Mouse (Mus musculus) lung, embryonic 15.5 days (tissue): ENCODE measurements at regions not wholly inside any gene's neighbourhood (a gene's known extent, or its start where the extent isn't known, plus 50 kb on each side); places are given as distances from the start of the nearest gene placed in this dataset.

Experiments
- ATAC-seq: fragments of 200-750 bp; cut with Nextera tagmentation; 2 replicates; pipeline ENCODE4 v1.8.0; 2017; ENCODE audit warnings: moderate number of reproducible peaks, borderline replicate concordance; ENCODE audit not compliant: low FRiP score, low TSS enrichment; ENCODE audit errors: extremely low read depth
- H3K27ac ChIP-seq: fragments of 300-500 bp; sonication (generic); 2 replicates; pipeline ENCODE4 v1.5.1; 2015; ENCODE audit warnings: moderate library complexity, mild to moderate bottlenecking, inconsistent platforms
- H3K27me3 ChIP-seq: fragments of 300-500 bp; sonication (generic); 2 replicates; pipeline ENCODE4 v1.6.1; 2015; ENCODE audit warnings: inconsistent platforms
- H3K36me3 ChIP-seq: fragments of 300-500 bp; sonication (generic); 2 replicates; pipeline ENCODE4 v1.6.1; 2015; ENCODE audit warnings: inconsistent platforms
- H3K4me1 ChIP-seq: fragments of 300-500 bp; sonication (generic); 2 replicates; pipeline ENCODE4 v1.6.1; 2015; ENCODE audit warnings: inconsistent platforms
- H3K4me2 ChIP-seq: fragments of 300-500 bp; sonication (generic); 2 replicates; pipeline ENCODE4 v1.6.1; 2015; ENCODE audit warnings: inconsistent platforms, mild to moderate bottlenecking, moderate library complexity
- H3K4me3 ChIP-seq: fragments of 300-500 bp; sonication (generic); 2 replicates; pipeline ENCODE4 v1.5.1; 2015; ENCODE audit warnings: mild to moderate bottlenecking, inconsistent platforms
- H3K9ac ChIP-seq: fragments of 300-500 bp; sonication (generic); 2 replicates; pipeline ENCODE4 v1.6.1; 2015; ENCODE audit warnings: inconsistent platforms
- H3K9me3 ChIP-seq: fragments of 300-500 bp; sonication (generic); 2 replicates; pipeline ENCODE4 v1.6.1; 2016; ENCODE audit warnings: inconsistent platforms
- WGBS: fragments of 180-500 bp; shearing (Covaris S2); methylation state at CpG from one replicate; pipeline ENCODE4 v1.1.7; 2015; 5-methylcytosine and 5-hydroxymethylcytosine counted together

DNA sequence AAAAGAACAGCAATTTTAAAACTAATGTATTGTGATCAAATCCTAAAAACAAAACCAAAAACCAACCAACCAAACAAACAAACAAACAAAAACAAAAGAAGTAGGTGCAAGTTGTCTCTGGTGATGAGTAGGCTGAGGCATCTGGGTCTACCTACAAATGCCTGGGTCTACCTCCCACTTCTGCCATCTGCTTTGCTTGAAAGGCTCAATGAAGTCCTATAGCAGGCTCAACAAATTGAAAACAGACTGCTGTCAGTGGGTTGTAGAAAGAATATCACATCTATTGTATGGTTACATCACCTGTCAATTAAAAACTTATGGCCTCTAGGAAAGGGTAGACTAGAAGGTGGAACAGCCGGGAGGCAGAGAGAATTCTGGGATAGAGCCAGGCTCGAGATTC, 197.4 kb upstream of the Afdn start:
- H3K36me3 ChIP-seq, result no peaks in the 10 kb centered on the region
- H3K9me3 ChIP-seq, result no peaks in the 10 kb centered on the region
- WGBS, result 84% methylated on average over 2 of the region's 2 CpGs

DNA sequence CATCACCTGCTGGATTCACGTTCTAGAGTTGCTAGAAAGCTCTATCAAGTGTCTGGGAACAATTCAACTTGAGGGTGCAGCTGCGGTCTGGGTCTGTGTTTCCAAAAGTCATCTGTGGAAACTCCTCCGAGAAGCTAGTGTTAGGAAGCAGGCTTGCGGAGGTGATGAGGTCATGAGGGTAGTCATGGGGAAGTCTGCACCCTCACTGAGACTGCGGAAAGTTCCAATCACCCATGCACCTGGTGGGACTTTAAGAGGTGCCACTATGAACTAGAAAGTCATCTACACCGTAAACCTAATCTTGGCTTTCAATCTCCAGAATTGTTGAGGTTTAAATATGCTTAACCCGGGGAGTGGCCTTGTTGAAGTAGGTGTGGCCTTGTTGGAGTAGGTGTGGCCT, 195.5 kb upstream of the Afdn start:
- ATAC-seq, result no peak
- WGBS, result 85% methylated on average over 7 of the region's 7 CpGs
- no peak overlapping the region for H3K4me3 ChIP-seq

More for the DNA sequence above, 197.4 kb upstream of the Afdn start:
- no peak overlapping the region for H3K4me2 ChIP-seq
- H3K4me1 ChIP-seq, result peaks cover 8% of the 10 kb centered on the region
- H3K9ac ChIP-seq, result no peak overlapping the region
- no peak overlapping the region for H3K27ac ChIP-seq
- no peaks in the 10 kb centered on the region for H3K27me3 ChIP-seq
- ATAC-seq, result no peak
- no peak overlapping the region for H3K4me3 ChIP-seq

DNA sequence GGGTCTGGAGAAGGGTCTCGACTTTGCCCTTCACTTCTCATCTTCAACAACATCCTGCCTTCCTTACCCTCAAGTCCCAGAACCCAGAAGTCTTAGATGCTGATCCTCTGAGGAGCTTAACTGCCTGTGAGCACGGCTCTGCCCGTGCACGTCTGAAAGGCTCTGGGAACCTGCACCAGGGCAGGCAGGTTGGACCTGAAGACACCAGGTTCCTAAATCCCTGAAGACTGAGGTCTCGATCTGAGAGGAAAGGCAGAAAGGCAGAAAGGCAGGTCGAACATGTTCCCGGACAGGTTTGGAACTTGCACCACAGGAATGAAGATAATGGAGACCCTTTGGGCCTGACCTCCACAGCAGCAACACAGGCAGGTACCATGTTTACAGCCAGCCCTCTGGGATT, 193.7 kb upstream of the Afdn start:
- Histone ChIP-seq H3K27me3 (no peaks in the 10 kb centered on the region), H3K9ac (no peak overlapping the region), H3K9me3 (no peaks in the 10 kb centered on the region), H3K4me1 (no peaks in the 10 kb centered on the region), H3K4me3 (no peak overlapping the region), H3K27ac (no peak overlapping the region), H3K36me3 (no peaks in the 10 kb centered on the region), H3K4me2 (no peak overlapping the region)
- ATAC-seq, result no peak
- 65% methylated on average over 7 of the region's 7 CpGs for WGBS

More for the DNA sequence above, 195.5 kb upstream of the Afdn start:
- H3K4me1 ChIP-seq, result no peaks in the 10 kb centered on the region
- no peaks in the 10 kb centered on the region for H3K36me3 ChIP-seq
- no peaks in the 10 kb centered on the region for H3K9me3 ChIP-seq
- no peak overlapping the region for H3K27ac ChIP-seq
- H3K9ac ChIP-seq, result no peak overlapping the region
- H3K4me2 ChIP-seq, result no peak overlapping the region
- H3K27me3 ChIP-seq, result no peaks in the 10 kb centered on the region

DNA sequence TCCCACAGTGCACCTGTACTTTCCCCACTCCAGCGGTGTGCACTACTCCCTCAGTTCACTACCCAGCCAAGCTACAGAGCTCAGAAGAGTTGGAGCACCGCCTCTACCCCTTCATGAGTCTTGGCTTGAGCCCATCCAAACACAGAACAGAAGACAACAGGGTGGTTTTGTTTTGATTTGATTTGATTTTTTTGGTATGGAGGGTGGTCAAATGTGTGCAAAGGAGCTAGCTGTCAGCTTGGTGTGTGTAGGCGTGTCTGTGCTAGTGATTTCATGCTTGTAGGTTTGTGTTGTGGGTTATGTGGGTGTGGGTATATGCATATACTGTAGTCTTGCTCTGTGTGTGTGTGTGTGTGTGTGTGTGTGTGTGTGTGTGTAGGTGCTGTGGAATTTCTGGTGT, 193.2 kb upstream of the Afdn start:
- Histone ChIP-seq H3K9me3 (no peaks in the 10 kb centered on the region), H3K9ac (no peak overlapping the region), H3K4me2 (no peak overlapping the region), H3K27me3 (no peaks in the 10 kb centered on the region), H3K4me3 (no peak overlapping the region), H3K4me1 (no peaks in the 10 kb centered on the region), H3K27ac (no peak overlapping the region), H3K36me3 (no peaks in the 10 kb centered on the region)
- no peak for ATAC-seq
- 84% methylated on average over 3 of the region's 3 CpGs for WGBS

DNA sequence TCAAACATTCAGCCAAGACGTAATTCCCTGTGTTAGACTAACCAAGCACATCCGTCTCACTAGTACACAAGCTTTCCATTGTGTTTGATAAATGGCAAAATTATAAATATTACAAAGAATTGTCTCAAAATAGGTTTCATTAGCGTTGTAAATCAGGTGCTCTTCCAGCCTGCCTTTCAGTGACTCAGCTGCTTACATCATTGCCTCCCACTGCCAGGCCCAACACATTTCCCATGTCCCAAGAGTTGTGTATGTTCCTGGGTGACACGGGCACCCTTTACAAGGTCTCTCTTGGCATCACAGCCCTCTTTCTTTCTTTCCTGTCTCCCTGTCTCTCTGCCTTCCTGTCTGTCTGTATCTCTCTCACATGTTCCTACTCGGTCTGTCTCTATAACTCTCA, 189.5 kb upstream of the Afdn start:
- H3K9me3 ChIP-seq, result no peaks in the 10 kb centered on the region
- ATAC-seq, result no peak
- H3K36me3 ChIP-seq, result no peaks in the 10 kb centered on the region
- no peak overlapping the region for H3K4me2 ChIP-seq
- H3K4me3 ChIP-seq, result no peak overlapping the region
- no peak overlapping the region for H3K9ac ChIP-seq
- H3K27ac ChIP-seq, result no peak overlapping the region
- WGBS, result 64% methylated on average over 5 of the region's 5 CpGs
- no peaks in the 10 kb centered on the region for H3K27me3 ChIP-seq
- H3K4me1 ChIP-seq, result no peaks in the 10 kb centered on the region

DNA sequence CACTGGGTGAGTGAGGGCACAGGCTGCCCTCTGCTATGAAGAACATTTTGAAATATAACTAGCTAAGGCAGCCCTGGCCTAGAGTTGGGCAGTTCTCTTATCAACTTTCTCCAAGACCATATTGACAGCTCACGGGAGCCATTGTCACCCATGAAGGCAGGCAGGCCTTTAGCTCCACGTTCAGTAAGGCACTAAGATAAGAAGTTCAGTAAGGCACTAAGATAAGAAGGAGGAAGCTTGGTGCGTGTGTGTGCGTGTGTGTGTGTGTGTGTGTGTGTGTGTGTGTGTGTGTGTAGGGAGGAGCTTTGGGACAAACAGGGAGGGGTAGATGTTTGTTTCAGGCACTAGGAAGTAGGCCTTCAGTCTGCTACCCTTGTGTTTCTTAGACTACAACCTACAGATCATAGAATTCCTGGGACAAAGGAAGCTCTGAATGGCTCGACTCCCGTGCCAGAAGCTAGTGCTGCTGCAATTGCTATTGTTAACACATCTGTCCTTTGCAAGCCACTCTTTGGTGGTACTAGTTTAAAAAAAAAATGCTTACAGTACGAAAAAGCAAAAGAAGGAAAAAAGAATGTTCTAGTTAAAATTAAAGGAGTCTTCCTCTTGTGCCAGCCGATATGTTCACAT, 188.0 kb upstream of the Afdn start:
- H3K9me3 ChIP-seq, result no peaks in the 10 kb centered on the region

DNA sequence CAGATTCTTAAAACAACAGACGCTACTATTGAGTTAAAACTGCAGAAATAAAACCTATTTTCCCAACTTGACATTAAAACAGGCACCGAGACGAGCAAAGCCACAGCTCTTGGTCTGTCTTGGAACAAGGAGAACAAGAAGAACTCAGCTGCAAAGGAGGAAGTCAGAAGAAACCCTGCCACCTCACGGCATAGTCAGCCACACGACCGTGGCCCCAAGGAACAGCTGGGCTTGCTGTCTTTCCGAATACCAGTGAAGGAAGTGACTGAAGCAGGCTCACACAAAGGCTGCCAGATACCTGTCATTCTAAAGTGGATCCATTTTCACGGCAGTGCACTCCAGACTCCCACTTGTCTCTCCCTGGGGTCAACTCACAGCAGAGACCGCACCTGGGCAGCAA, 187.3 kb upstream of the Afdn start:
- no peaks in the 10 kb centered on the region for H3K4me1 ChIP-seq
- H3K27ac ChIP-seq, result no peak overlapping the region
- H3K4me2 ChIP-seq, result no peak overlapping the region
- no peaks in the 10 kb centered on the region for H3K27me3 ChIP-seq
- H3K4me3 ChIP-seq, result no peak overlapping the region
- no peaks in the 10 kb centered on the region for H3K36me3 ChIP-seq
- ATAC-seq, result no peak
- H3K9ac ChIP-seq, result no peak overlapping the region
- 54% methylated on average over 9 of the region's 9 CpGs for WGBS
- no peaks in the 10 kb centered on the region for H3K9me3 ChIP-seq

More for the DNA sequence above, 188.0 kb upstream of the Afdn start:
- Histone ChIP-seq H3K4me3 (no peak overlapping the region), H3K27ac (no peak overlapping the region), H3K4me1 (no peaks in the 10 kb centered on the region), H3K9ac (no peak overlapping the region), H3K27me3 (no peaks in the 10 kb centered on the region), H3K4me2 (no peak overlapping the region), H3K36me3 (no peaks in the 10 kb centered on the region)
- no peak for ATAC-seq
- WGBS, result 48% methylated on average over 8 of the region's 8 CpGs

DNA sequence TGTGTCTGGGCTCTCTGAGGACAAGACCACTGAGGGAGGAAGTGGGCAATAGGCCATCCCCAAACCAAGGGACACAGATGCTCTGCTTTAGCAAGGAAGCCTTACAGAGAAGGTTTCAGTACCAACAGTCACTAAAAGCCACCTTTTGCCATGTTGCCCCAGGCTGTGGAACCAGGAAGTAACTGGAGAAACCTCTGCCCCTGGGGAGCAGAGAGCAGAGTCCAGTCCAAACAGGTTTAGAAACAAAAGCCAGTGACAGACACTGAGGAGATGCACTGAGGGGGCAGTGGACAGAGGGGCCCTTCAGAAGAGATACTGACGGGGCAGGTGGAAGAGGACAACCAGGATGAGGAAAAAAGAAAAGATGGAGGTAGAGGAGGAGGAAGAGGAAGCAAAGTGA, 186.2 kb upstream of the Afdn start:
- ATAC-seq, result no peak
- Histone ChIP-seq H3K4me3 (no peak overlapping the region), H3K4me1 (no peaks in the 10 kb centered on the region), H3K4me2 (no peak overlapping the region), H3K27ac (no peak overlapping the region), H3K36me3 (no peaks in the 10 kb centered on the region), H3K9me3 (no peaks in the 10 kb centered on the region), H3K27me3 (no peaks in the 10 kb centered on the region), H3K9ac (no peak overlapping the region)
- WGBS, result 87% methylated on average over 1 of the region's 1 CpGs

DNA sequence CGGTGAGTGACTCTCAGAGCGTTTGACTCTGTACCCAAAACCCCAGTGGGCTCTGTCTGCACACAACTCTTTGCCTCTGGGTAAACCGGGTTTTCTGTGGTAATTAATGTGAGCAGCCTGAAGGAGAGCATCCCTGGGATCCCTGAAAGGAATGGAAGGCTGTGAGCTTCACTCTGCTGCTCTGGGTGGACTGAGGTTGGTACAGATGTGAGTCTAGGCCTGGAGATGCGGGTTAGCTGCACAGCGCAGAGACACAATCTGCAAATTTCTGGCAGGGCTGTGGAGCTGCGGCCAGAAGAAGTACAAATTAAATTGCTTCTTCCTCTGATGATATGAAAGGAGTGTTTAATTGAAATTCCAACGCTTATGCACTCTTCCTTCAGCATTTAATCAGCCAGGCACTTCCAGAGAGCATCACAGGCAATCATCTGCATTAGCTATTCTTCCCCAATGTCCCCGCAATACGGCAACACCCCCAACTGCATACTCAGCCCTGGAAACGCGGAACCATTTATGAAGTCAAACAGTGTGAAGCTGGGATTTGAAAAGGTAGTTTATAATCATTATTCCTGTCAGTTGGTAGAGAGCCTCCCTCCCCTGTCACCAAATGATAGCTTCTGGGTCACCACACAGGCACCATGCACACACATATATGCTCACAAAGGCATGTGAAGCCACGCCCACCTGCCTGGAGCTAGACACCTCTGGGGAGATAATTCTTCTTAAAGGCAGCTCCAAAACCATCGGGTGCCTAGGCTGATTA, 185.5 kb upstream of the Afdn start:
- Histone ChIP-seq H3K9ac (no peak overlapping the region), H3K4me1 (no peaks in the 10 kb centered on the region), H3K4me3 (no peak overlapping the region), H3K9me3 (no peaks in the 10 kb centered on the region), H3K36me3 (no peaks in the 10 kb centered on the region), H3K4me2 (no peak overlapping the region), H3K27me3 (no peaks in the 10 kb centered on the region), H3K27ac (no peak overlapping the region)
- 66% methylated on average over 13 of the region's 13 CpGs for WGBS
- no peak for ATAC-seq

DNA sequence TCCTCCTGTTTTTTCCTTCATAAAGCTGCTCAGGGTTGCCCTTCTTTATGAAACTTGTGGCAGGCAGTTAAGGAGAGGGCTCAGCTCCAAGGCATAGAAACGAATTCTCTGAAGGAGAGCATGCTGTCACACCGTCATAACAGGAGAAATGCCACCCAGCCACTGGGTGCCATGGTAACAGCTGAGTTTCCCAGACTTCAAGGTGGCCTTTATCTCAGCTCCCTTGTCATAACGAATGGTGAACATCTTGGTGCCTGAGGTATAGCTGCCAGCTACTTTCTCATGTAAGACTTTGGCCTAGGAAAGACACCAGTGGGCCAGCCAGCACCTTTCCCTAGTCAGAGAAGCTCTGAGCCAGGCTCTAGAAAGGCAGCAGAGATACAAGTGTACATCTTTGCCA, 182.5 kb upstream of the Afdn start:
- no peak for ATAC-seq

DNA sequence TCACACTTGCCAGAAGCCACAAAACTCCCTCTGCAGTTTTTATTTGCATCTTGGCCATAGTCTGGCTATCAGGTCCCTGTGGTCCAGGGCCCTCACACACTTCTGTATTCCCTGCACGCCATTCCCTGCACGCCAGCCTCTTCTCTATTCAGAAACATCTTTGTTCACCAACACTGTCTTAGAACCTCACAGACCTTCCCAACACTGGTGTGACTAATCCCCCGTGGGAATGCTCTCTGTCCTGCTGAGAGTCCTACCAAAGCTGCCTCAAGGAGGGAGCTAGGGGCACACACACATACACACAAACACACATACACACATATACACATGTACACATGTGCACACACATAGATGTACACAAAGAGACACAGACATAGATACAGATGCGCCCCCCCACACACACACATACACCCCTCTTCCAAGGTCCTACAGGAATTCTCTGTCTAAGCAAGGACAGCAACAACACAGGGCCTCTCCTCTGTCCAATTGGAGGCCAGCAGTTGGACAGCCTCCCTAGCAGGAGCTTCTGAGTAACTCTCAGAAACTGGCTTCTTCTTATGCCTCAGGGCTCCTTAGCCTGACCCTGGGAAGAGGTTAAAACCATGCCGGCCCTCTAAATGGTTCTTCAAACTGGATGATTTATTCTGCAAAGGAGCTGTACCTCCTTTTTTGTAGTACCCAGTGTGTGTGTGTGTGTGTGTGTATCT, 179.0 kb upstream of the Afdn start:
- WGBS, result 77% methylated on average over 5 of the region's 5 CpGs
- Histone ChIP-seq H3K27ac (no peak overlapping the region), H3K27me3 (no peaks in the 10 kb centered on the region), H3K4me2 (no peak overlapping the region), H3K36me3 (no peaks in the 10 kb centered on the region), H3K9me3 (no peaks in the 10 kb centered on the region), H3K4me3 (no peak overlapping the region), H3K9ac (no peak overlapping the region), H3K4me1 (peaks cover 4% of the 10 kb centered on the region; the same call in 1 of the 2 replicates)
- no peak for ATAC-seq

More for the DNA sequence above, 182.5 kb upstream of the Afdn start:
- no peak overlapping the region for H3K27ac ChIP-seq
- 42% methylated on average over 3 of the region's 3 CpGs for WGBS
- H3K36me3 ChIP-seq, result no peaks in the 10 kb centered on the region
- no peak overlapping the region for H3K4me2 ChIP-seq
- no peaks in the 10 kb centered on the region for H3K4me1 ChIP-seq
- no peaks in the 10 kb centered on the region for H3K27me3 ChIP-seq
- H3K9me3 ChIP-seq, result no peaks in the 10 kb centered on the region
- H3K4me3 ChIP-seq, result no peak overlapping the region
- H3K9ac ChIP-seq, result no peak overlapping the region

DNA sequence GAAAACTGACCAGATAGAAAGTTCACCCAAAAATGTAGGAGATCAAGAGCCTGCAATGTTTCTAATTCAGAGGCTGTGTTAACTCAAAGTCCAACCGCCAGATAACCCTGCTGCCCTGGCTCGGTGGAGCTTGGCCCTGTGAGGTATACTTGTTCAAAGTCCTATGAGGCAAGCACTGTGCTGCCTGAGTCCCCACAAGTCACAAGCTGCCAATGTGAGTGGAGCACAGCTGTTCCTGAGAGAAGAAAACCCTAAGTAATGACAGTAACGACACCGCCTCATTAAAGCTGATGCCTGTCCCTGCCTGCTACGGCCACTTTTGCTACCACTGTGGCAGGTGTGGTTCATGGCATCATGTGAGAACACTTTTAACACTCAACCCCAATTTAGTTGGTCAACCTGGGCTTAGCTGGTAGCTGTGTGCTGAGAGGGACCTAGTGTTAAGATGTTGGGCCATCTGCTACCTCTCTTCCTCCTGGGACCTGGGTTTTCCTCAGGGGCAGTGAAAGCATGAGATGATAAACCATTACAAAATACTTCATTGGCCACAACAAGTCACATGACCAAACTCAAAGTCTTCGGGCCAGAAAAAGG, 178.2 kb upstream of the Afdn start:
- Histone ChIP-seq H3K27me3 (no peaks in the 10 kb centered on the region), H3K4me3 (no peak overlapping the region), H3K9me3 (no peaks in the 10 kb centered on the region), H3K9ac (no peak overlapping the region), H3K4me1 (peaks cover 4% of the 10 kb centered on the region; the same call in 1 of the 2 replicates), H3K27ac (no peak overlapping the region), H3K4me2 (no peak overlapping the region), H3K36me3 (no peaks in the 10 kb centered on the region)
- ATAC-seq, result no peak
- 70% methylated on average over 6 of the region's 6 CpGs for WGBS
